Mouse (Mus musculus) heart, embryonic 13.5 days (tissue): ENCODE results near the gene Cort. TPM values are rescaled to one million over a fixed set of nuclear protein-coding genes. Genes with fewer than 3 reads are reported as not detected.
"Not testable (repeated sequence)": the region's sequence is repeated elsewhere in the genome, so short reads cannot be mapped to it uniquely, and the experiment has no call there.

Experiments used
- ATAC-seq: fragments of 200-750 bp; cut with Nextera tagmentation; 2 replicates; pipeline ENCODE4 v1.8.0; 2017; ENCODE audit warnings: moderate TSS enrichment; ENCODE audit not compliant: insufficient number of reproducible peaks, low FRiP score, low TSS enrichment; ENCODE audit errors: extremely low read depth
- H3K27ac ChIP-seq: fragments of 300-500 bp; sonication (generic); replicated peaks from 2 replicates; pipeline ENCODE4 v1.5.1; 2015; ENCODE audit warnings: moderate library complexity, mild to moderate bottlenecking, inconsistent platforms
- H3K27me3 ChIP-seq: fragments of 300-500 bp; sonication (generic); replicated peaks from 2 replicates; pipeline ENCODE4 v1.6.1; 2015; ENCODE audit warnings: mild to moderate bottlenecking, inconsistent platforms
- H3K36me3 ChIP-seq: fragments of 300-500 bp; sonication (generic); 2 replicates; pipeline ENCODE4 v1.6.1; 2015; ENCODE audit warnings: mild to moderate bottlenecking, inconsistent platforms
- H3K4me1 ChIP-seq: fragments of 300-500 bp; sonication (generic); 2 replicates; pipeline ENCODE4 v1.6.1; 2015; ENCODE audit warnings: inconsistent platforms
- H3K4me2 ChIP-seq: fragments of 300-500 bp; sonication (generic); 2 replicates; pipeline ENCODE4 v1.6.1; 2015; ENCODE audit warnings: inconsistent platforms, mild to moderate bottlenecking, moderate library complexity
- H3K4me3 ChIP-seq: fragments of 300-500 bp; sonication (generic); 2 replicates; pipeline ENCODE4 v1.5.1; 2015; ENCODE audit warnings: moderate library complexity, mild to moderate bottlenecking, inconsistent platforms
- H3K9ac ChIP-seq: fragments of 300-500 bp; sonication (generic); 2 replicates; pipeline ENCODE4 v1.6.1; 2015; ENCODE audit warnings: inconsistent platforms, mild to moderate bottlenecking, moderate library complexity
- H3K9me3 ChIP-seq: fragments of 300-500 bp; sonication (generic); 2 replicates; pipeline ENCODE4 v1.6.1; 2016; ENCODE audit warnings: inconsistent platforms
- WGBS: fragments of 180-500 bp; shearing (Covaris S2); methylation state at CpG from one replicate; pipeline ENCODE4 v1.1.7; 2015; ENCODE audit warnings: mixed read lengths; 5-methylcytosine and 5-hydroxymethylcytosine counted together
- polyA plus RNA-seq: library from polyadenylated mRNA; unstranded; fragments of >200 nt; fragmentation: Nextera tagmentation; extraction: Ambion mirVana; gene quantifications from 2 replicates; pipeline ENCODE4 v1.2.1, GENCODE M21; 2015

The Cort gene
- polyA plus RNA-seq, 1 experiment from 2014 or later: not detected

DNA sequence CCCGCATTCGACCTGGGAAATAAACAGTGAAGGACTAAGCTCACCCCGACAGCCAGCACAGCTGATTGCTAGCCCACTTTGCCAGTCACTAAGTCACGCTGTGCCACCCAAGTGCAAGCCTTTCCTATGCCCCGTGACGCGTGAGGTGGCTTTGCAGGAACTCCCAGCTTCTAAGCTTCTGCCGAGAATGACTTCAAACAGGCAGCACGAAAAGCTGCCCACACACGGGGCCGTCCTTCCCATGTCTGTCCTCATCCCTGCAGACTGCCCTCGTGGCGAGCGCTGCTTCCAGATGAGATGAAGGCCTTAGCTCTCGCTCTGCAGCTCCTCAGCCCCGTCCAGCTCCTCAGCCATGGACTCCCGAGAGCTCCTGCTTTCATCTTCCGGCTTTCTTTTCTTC, 1.9 kb upstream of the Cort start:
- no peak for ATAC-seq

DNA sequence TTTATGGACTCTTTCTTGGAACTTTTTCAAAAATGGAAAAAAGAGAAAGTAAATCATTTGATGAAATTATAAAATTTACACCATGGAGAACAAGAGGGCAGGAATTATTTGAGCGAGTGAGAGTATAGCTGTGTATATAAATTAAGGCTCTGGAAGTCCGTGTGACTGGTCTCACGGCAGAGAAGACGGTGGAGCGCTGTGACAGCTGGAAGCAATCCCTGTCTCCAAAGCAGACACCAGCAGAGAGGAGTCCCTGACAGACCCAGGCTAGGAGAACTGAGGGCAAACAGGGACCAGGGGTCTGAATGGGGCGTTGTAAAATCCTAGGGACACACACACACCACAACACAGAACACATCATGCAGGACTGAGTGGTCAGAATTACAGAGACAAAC, 451 bp downstream of the Cort start:
- Histone ChIP-seq H3K4me2 (no peak overlapping the region), H3K4me3 (no peak overlapping the region), H3K4me1 (peaks cover 3% of the 10 kb centered on the region; the same call in 1 of the 2 replicates), H3K27me3 (no peaks in the 10 kb centered on the region), H3K36me3 (peaks cover 37% of the 10 kb centered on the region), H3K9ac (no peak overlapping the region), H3K27ac (no peak overlapping the region), H3K9me3 (no peaks in the 10 kb centered on the region)
- ATAC-seq: no peak
- WGBS: 71% methylated on average over 6 of the region's 6 CpGs

More for the DNA sequence above, 1.9 kb upstream of the Cort start:
- Histone ChIP-seq H3K4me1 (peaks cover 3% of the 10 kb centered on the region; the same call in 1 of the 2 replicates), H3K4me3 (no peak overlapping the region), H3K9ac (no peak overlapping the region), H3K27ac (no peak overlapping the region), H3K36me3 (peaks cover 37% of the 10 kb centered on the region), H3K9me3 (no peaks in the 10 kb centered on the region), H3K4me2 (no peak overlapping the region), H3K27me3 (no peaks in the 10 kb centered on the region)
- 77% methylated on average over 18 of the region's 18 CpGs for WGBS

DNA sequence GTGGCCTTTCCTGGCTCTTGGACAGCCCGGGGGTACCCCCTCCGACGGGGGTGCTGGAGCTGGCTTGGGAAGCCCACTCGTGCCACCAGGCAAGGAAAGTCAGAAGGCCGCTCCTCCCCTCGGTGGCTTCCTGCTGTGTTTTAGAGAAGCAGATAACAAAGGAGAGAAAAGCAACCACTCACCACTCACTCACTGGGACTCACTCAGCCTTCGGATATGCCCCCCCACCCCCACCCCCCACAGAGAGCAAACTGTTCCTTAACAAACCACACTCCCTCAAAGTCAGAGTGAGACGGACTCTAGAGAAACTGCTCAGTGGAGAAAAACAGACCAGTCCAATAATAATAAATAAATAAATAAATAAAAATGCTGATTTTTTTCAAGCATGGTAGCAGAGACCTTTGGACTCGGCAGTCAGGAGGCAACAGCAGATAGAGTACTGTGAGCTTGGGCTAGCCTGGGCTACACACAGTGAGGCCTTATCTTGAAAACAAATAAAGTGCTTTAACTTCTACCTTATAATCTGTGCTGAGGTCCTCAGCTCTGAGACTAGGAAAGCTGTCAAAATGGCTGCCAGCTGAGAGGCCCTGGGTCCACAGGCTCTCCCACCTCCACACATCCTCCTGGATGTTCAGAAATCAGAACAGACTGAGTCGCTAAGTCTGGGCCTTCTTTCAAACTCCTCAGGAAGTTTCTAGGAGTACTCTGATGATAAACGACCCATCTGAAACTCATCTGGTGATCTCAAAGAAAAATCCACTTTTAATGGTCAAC, 1.0 kb downstream of the Cort start:
- no peak overlapping the region for H3K27ac ChIP-seq

DNA sequence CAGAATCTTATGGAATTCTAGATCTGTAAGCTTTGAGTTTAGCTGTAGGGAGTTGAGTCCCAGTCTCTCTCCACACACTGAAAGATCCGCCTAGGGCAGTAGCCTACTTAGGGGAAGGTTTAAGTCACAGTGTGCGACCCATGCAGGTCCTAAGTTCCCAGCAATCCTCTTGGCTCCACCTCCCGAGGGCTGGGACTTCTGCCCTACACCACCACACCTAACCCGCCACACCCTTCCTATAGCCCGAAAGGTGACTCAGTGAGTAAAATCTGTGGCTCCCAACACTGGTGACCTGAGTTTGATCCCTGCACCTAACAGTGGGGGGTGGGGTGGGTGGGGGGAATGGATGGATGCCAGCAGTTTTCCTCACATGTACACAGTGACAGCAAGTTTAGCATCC, 3.1 kb downstream of the Cort start:
- H3K27ac ChIP-seq: no peak overlapping the region
- no peak overlapping the region for H3K4me3 ChIP-seq
- no peaks in the 10 kb centered on the region for H3K9me3 ChIP-seq
- peaks cover 32% of the 10 kb centered on the region for H3K36me3 ChIP-seq
- H3K4me1 ChIP-seq: peaks cover 3% of the 10 kb centered on the region; the same call in 1 of the 2 replicates
- no peak for ATAC-seq
- no peaks in the 10 kb centered on the region for H3K27me3 ChIP-seq
- 52% methylated on average over 5 of the region's 5 CpGs for WGBS
- no peak overlapping the region for H3K4me2 ChIP-seq
- H3K9ac ChIP-seq: no peak overlapping the region

More for the DNA sequence above, 1.0 kb downstream of the Cort start:
- 46% methylated on average over 11 of the region's 11 CpGs for WGBS
- Histone ChIP-seq H3K9ac (no peak overlapping the region), H3K4me2 (no peak overlapping the region), H3K9me3 (no peaks in the 10 kb centered on the region), H3K4me3 (no peak overlapping the region), H3K4me1 (peaks cover 3% of the 10 kb centered on the region; the same call in 1 of the 2 replicates), H3K36me3 (peaks cover 34% of the 10 kb centered on the region), H3K27me3 (no peaks in the 10 kb centered on the region)
- no peak for ATAC-seq

DNA sequence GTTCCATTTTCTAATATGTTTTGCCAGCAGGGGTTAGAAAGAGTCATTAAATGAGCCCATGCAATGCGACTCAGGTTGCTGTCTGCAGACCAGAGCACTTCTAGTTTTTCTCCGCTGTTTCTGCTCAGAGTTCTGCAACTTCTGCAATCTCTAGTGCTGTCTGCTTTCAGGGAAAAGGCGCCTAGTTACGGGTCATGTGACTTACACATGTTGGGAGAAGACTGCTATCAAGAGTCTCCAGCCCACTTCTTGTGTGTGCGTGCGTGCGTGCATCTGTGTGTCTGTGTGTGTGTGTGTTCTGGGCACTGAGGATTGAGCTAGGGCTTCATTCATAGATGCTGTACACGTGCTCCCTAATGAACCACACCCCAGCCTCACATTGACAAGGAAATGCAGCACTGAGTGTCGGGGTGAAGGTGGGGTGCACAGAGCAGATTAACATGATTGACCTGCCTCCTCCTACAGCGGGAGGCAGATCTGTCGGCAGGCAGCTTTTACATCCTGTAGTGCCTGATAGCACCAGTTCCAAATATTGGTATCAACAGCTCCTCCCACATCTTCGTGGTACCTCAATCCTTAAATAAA, 6.5 kb downstream of the Cort start:
- WGBS: 79% methylated on average over 12 of the region's 12 CpGs
- ATAC-seq, H3K9me3 ChIP-seq, H3K4me2 ChIP-seq, H3K27me3 ChIP-seq, H3K9ac ChIP-seq, H3K4me3 ChIP-seq, H3K4me1 ChIP-seq, H3K27ac ChIP-seq: not testable (repeated sequence)
- peaks cover 39% of the 10 kb centered on the region for H3K36me3 ChIP-seq

DNA sequence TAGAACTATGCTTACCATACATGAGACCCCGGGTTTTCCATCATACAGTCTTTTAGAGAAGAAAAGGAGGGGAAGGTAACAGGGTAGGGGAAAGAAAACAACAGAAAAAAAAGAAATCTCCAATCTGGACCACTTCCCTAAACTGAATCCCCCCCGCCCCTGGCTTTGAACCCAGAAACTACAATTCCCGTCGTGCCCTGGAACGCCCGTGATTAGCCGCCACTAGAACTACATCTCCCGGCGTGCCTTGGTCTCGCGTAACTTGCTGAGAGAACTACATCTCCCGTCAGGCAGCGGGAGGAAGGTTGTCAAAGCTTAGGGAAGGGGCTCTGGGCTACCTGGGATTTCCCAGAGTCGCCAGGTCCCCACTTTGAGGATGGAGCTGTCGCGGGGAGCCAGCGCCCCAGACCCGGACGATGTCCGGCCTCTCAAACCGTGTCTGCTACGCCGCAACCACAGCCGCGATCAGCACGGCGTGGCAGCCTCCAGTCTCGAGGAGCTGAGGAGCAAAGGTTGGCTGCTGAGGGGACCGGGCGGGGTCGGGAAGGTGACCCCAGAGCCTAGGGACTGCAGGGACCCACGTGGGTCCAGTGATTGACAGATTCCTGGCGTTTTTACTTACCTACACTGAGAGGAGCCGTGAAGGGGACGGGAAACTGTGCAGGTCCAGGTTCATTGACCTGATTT, 22.5 kb downstream of the Cort start, which contains the start of gene Dffa:
Gene Dffa, plus strand, starts transcription at position 272 of the 687 bp plus-strand sequence.
- peak within 1 kb of the TSS; percentile 92 for H3K4me2 ChIP-seq
- peak within 1 kb of the TSS; percentile 94 for H3K9ac ChIP-seq
- peak; percentile 74 for ATAC-seq
- under 1% methylated on average over 35 of the region's 35 CpGs for WGBS
- peaks cover 30% of the 10 kb centered on the region for H3K36me3 ChIP-seq
- peaks cover 14% of the 10 kb centered on the region for H3K4me1 ChIP-seq
- no peaks in the 10 kb centered on the region for H3K27me3 ChIP-seq
- no peaks in the 10 kb centered on the region for H3K9me3 ChIP-seq
- H3K27ac ChIP-seq: 0 out of 2 replicates have a peak within 1 kb of the TSS, but pooled peaks have one; percentile 30
- H3K4me3 ChIP-seq: peak within 1 kb of the TSS; percentile 74

DNA sequence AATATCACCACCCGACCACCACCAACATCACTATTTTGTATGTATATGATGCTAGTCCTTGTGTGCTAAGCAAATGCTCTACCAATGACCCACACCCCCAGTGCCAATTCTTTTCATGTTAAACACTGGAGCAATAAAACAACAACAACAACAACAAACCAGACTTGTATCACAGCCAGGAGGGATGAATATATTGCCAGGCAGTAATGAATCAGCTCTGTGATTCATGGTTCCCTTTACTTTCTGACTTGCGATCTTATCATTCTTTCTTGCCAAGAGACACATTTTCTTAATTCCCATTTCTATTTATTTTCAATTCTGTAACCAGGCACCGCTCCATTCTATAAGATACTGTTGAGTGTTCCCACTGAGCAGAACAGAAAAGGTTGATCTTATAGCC, 25.1 kb downstream of the Cort start:
- H3K27me3 ChIP-seq: no peaks in the 10 kb centered on the region
- no peaks in the 10 kb centered on the region for H3K9me3 ChIP-seq
- ATAC-seq: no peak
- no peak overlapping the region for H3K9ac ChIP-seq
- no peak overlapping the region for H3K4me2 ChIP-seq
- no peak overlapping the region for H3K27ac ChIP-seq
- H3K4me3 ChIP-seq: no peak overlapping the region
- WGBS: 75% methylated on average over 3 of the region's 3 CpGs
- peaks cover 5% of the 10 kb centered on the region for H3K36me3 ChIP-seq
- peaks cover 32% of the 10 kb centered on the region for H3K4me1 ChIP-seq

DNA sequence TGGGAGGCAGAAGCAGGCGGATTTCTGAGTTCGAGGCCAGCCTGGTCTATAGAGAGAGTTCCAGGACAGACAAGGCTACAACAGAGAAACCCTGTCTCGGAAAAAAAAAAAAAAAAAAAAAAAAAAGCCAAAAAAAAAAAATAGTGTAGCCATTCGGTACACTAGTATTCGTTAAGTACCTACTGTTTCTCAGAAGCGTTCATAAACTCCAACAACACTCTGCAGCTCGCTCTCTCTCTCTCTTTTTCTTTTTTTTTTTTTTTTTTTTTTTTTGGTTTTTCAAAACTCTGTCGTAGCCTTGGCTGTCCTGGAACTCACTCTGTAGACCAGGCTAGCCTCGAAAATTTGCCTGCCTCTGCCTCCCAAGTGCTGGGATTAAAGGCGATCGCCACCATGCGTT, 26.1 kb downstream of the Cort start:
- H3K4me1 ChIP-seq: peaks cover 32% of the 10 kb centered on the region
- H3K9me3 ChIP-seq, H3K27me3 ChIP-seq, H3K9ac ChIP-seq, H3K27ac ChIP-seq, H3K36me3 ChIP-seq, ATAC-seq: not testable (repeated sequence)
- 0 out of 2 replicates have a peak overlapping the region, but pooled peaks have one; percentile 98 for H3K4me2 ChIP-seq
- WGBS: 81% methylated on average over 12 of the region's 12 CpGs
- H3K4me3 ChIP-seq: peak overlapping the region; percentile 99; the same call in 1 of the 2 replicates

DNA sequence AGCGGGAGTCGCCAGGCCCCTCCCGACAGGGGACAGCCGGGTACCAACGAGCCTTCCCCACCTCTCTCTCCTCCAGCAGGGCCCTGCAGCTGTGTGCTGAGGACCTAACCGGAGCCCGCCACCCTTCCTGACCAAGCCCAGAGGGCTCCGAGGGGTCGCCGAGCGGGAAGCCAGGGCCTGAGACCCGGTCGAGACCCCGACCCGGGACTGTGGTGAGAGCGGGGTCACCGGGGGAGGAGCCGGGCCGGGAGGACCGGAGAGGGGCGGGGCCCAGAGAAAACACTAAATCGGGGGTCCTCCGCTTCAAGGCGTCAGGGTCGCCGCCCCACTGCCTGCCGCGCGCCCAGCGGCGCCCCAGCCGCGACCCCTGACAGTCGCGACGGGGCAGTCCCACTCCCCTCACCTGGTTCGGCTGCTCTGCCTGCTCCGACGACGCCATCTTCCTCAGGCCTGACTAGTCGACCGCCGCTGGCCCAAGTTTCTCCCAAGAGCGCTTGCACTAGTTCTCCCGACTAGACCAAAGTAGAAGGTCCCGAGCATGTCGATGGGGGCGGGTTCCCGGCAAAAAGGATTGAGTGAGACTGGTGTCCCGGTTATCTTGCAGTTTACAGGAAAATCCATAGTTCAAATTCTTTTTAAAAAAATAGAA, 27.1 kb downstream of the Cort start, which contains the start of gene Pex14:
Gene Pex14, minus strand, starts transcription at position 508 of the 649 bp plus-strand sequence.
- peak within 1 kb of the TSS; percentile 96 for H3K9ac ChIP-seq
- H3K4me3 ChIP-seq: peak within 1 kb of the TSS; percentile 99
- peaks cover 23% of the 10 kb centered on the region for H3K4me1 ChIP-seq
- H3K4me2 ChIP-seq: peak within 1 kb of the TSS; percentile 98
- no peaks in the 10 kb centered on the region for H3K27me3 ChIP-seq
- peaks cover 3% of the 10 kb centered on the region; the same call in 1 of the 2 replicates for H3K36me3 ChIP-seq
- H3K9me3 ChIP-seq: no peaks in the 10 kb centered on the region
- H3K27ac ChIP-seq: peak within 1 kb of the TSS; percentile 46
- WGBS: under 1% methylated on average over 50 of the region's 50 CpGs
- ATAC-seq: peak; percentile 80

DNA sequence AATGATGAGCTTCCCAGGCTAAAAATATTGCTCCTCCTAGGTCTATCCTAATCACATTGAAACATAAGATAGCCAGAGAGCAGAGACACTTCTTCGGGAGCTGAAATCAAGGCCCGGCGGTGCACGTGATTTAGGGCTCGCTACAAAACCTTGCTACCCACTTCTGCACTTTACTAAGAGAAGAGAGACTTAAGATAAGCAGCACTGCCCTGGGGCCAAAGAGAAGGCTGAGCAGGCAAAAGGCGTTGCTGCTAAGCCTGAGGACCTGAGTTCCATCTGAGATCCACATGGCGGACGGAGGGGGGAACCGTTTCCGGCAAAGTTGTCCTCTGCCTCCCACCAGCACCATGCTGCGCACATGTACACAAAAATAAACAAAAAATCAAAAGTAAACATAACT, 28.0 kb downstream of the Cort start:
- H3K27ac ChIP-seq: peak overlapping the region; percentile 46; the same call in 1 of the 2 replicates
- peak overlapping the region; percentile 99 for H3K4me3 ChIP-seq
- peaks cover 11% of the 10 kb centered on the region for H3K36me3 ChIP-seq
- no peak for ATAC-seq
- peak overlapping the region; percentile 98 for H3K4me2 ChIP-seq
- H3K9me3 ChIP-seq: no peaks in the 10 kb centered on the region
- WGBS: 9% methylated on average over 11 of the region's 11 CpGs
- peak overlapping the region; percentile 96 for H3K9ac ChIP-seq
- peaks cover 21% of the 10 kb centered on the region for H3K4me1 ChIP-seq
- H3K27me3 ChIP-seq: no peaks in the 10 kb centered on the region

DNA sequence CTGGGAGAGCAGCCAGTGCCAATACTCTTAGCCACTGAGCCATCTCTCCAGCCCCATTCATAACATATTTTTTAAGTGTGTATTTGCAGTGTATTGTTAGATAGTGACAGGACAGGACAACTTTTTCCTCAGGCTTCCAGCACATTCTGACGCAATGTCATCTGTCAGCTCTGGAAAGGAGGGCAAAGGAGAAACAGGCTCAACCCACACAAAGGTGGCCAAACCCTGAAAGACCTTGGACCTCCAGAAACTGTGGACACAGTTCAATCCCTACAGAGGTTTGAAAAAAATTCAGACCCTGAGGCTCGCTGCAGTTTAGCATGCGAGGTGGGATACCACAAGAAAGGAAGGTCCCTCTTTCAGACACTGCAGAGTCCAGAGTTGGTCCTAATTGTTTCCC, 28.6 kb downstream of the Cort start:
- Histone ChIP-seq H3K4me2 (peak overlapping the region; percentile 98), H3K9me3 (no peaks in the 10 kb centered on the region), H3K27ac (no peak overlapping the region), H3K36me3 (peaks cover 17% of the 10 kb centered on the region), H3K4me1 (peaks cover 21% of the 10 kb centered on the region), H3K9ac (peak overlapping the region; percentile 96), H3K4me3 (peak overlapping the region; percentile 99), H3K27me3 (no peaks in the 10 kb centered on the region)
- 70% methylated on average over 3 of the region's 3 CpGs for WGBS
- no peak for ATAC-seq
